Mouse (Mus musculus) ES-Bruce4 (cell line): ENCODE measurements around the gene Pdk4. TPM values are rescaled to one million over a fixed set of nuclear protein-coding genes. Genes with fewer than 3 reads are reported as not detected.

Experiments
- H3K27ac ChIP-seq: 2 replicates; pipeline ENCODE4 v1.5.1; 2012; ENCODE audit warnings: low read length, inconsistent platforms; ENCODE audit not compliant: insufficient read depth
- H3K27me3 ChIP-seq: 2 replicates; pipeline ENCODE4 v1.6.1; 2012; ENCODE audit warnings: mild to moderate bottlenecking, low read length, inconsistent platforms; ENCODE audit not compliant: control insufficient read depth, poor library complexity, insufficient read depth, severe bottlenecking
- H3K36me3 ChIP-seq: 2 replicates; pipeline ENCODE4 v1.6.1; 2012; ENCODE audit warnings: inconsistent platforms, mild to moderate bottlenecking, low read length, moderate library complexity; ENCODE audit not compliant: control insufficient read depth, poor library complexity, insufficient read depth, severe bottlenecking
- H3K4me1 ChIP-seq: one replicate; pipeline ENCODE4 v1.8.1; 2011; ENCODE audit warnings: low read length; ENCODE audit not compliant: control insufficient read depth, insufficient read depth
- H3K4me3 ChIP-seq: 2 replicates; pipeline ENCODE4 v1.5.1; 2011; ENCODE audit warnings: low read depth, mild to moderate bottlenecking, low read length
- H3K9ac ChIP-seq: 2 replicates; pipeline ENCODE4 v1.6.1; 2012; ENCODE audit warnings: low read depth, mild to moderate bottlenecking, inconsistent platforms; ENCODE audit not compliant: poor library complexity, severe bottlenecking
- H3K9me3 ChIP-seq: replicated peaks from 2 replicates; pipeline ENCODE4 v1.6.1; 2012; ENCODE audit warnings: mild to moderate bottlenecking, low read length, inconsistent platforms; ENCODE audit not compliant: control insufficient read depth, poor library complexity, insufficient read depth, severe bottlenecking
- CTCF ChIP-seq: IDR thresholded peaks from one replicate; pipeline ENCODE4 v1.8.1; 2011; ENCODE audit warnings: low read depth, low read length
- EP300 ChIP-seq: IDR thresholded peaks from 2 replicates; pipeline ENCODE4 v1.6.1; 2011; ENCODE audit warnings: low read depth, low read length; ENCODE audit not compliant: insufficient read depth
- POLR2A ChIP-seq: IDR thresholded peaks from one replicate; pipeline ENCODE4 v1.8.1; 2011; ENCODE audit warnings: low read length; ENCODE audit not compliant: insufficient read depth
- polyA plus RNA-seq: library from polyadenylated mRNA; stranded (reverse); fragments of >200 nt; gene quantifications from 2 replicates; pipeline ENCODE4 v1.2.4, GENCODE M21; 2011; ENCODE audit warnings: low read depth; ENCODE audit not compliant: missing spikeins, insufficient read depth, insufficient read length

Gene Pdk4
- polyA plus RNA-seq, 1 experiment: 13.1 TPM

- H3K4me3 ChIP-seq: no peak overlapping the region
- H3K36me3 ChIP-seq: no peaks in the 10 kb centered on the region
- no peak overlapping the region for H3K27ac ChIP-seq
- TF ChIP-seq EP300 (no peak), POLR2A (no peak), CTCF (no peak)
- H3K27me3 ChIP-seq: no peaks in the 10 kb centered on the region; the same call in 1 of the 2 replicates
- no peak overlapping the region for H3K9ac ChIP-seq
- peaks cover 10% of the 10 kb centered on the region for H3K9me3 ChIP-seq
- no peaks in the 10 kb centered on the region for H3K4me1 ChIP-seq
Measured at GRCm38 (mm10) chr6:5455836-5456235, 40.3 kb downstream of the Pdk4 start.

- H3K27me3 ChIP-seq: no peaks in the 10 kb centered on the region; the same call in 1 of the 2 replicates
- no peak overlapping the region for H3K27ac ChIP-seq
- no peaks in the 10 kb centered on the region for H3K4me1 ChIP-seq
- H3K9me3 ChIP-seq: peaks cover 10% of the 10 kb centered on the region
- TF ChIP-seq EP300: no peak
- TF ChIP-seq CTCF: no peak
- TF ChIP-seq POLR2A: no peak
- no peak overlapping the region for H3K4me3 ChIP-seq
- H3K36me3 ChIP-seq: no peaks in the 10 kb centered on the region
- no peak overlapping the region for H3K9ac ChIP-seq
Measured at GRCm38 (mm10) chr6:5449878-5450277, 46.2 kb downstream of the Pdk4 start.

- H3K9ac ChIP-seq: no peak overlapping the region
- H3K27me3 ChIP-seq: no peaks in the 10 kb centered on the region
- no peak overlapping the region for H3K4me3 ChIP-seq
- TF ChIP-seq EP300 (no peak), CTCF (no peak), POLR2A (no peak)
- H3K36me3 ChIP-seq: no peaks in the 10 kb centered on the region
- H3K4me1 ChIP-seq: peaks cover 4% of the 10 kb centered on the region
- H3K9me3 ChIP-seq: 0 out of 2 replicates have a peak, but pooled peaks cover under 1% of the 10 kb centered on the region
- no peak overlapping the region for H3K27ac ChIP-seq
Measured at GRCm38 (mm10) chr6:5448396-5448795, 47.7 kb downstream of the Pdk4 start.

- Histone ChIP-seq H3K36me3 (no peaks in the 10 kb centered on the region), H3K9ac (no peak overlapping the region), H3K9me3 (no peaks in the 10 kb centered on the region), H3K27ac (peak overlapping the region; percentile 43), H3K27me3 (no peaks in the 10 kb centered on the region), H3K4me3 (no peak overlapping the region), H3K4me1 (peaks cover 4% of the 10 kb centered on the region)
- TF ChIP-seq POLR2A: no peak
Measured at GRCm38 (mm10) chr6:5447546-5447945, 48.6 kb downstream of the Pdk4 start.

GRCm38 (mm10) chr6:5447013-5447412 is 49.1 kb downstream of the Pdk4 start:
- H3K27me3 ChIP-seq: no peaks in the 10 kb centered on the region
- no peak overlapping the region for H3K4me3 ChIP-seq
- H3K9me3 ChIP-seq: no peaks in the 10 kb centered on the region
- peak overlapping the region; percentile 64 for H3K27ac ChIP-seq
- no peak overlapping the region for H3K9ac ChIP-seq
- no peaks in the 10 kb centered on the region for H3K36me3 ChIP-seq
- H3K4me1 ChIP-seq: peaks cover 4% of the 10 kb centered on the region
- TF ChIP-seq CTCF (no peak), POLR2A (no peak), EP300 (no peak)

DNA sequence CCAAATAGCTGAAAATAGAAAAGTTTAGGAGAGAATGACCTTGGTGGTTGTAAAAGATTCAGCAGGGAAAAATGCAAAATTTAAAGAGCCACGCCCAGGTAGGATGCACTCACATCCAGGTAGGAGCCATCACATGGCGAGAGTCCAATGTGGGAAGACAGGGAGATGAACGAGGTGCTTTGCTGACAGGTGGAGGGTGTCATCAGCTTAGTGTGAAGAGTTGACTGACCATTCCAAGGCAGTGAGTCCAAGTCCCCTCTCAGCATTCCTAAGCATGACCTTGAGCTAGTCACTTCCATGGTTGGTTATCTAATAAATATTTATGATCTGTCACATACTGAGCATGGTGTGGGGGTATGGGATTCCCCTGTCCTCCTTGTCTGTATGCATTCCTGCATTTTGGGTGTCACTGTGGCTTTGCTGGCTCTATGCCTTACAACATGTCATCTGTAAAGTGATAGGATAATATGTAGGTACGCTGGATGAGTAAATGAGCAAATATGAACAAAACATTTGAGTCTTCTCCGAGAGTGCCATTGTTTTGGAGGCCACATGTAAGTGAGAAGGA is 51.7 kb downstream of the Pdk4 start:
- Histone ChIP-seq H3K9me3 (0 out of 2 replicates have a peak, but pooled peaks cover 2% of the 10 kb centered on the region), H3K36me3 (no peaks in the 10 kb centered on the region), H3K27ac (no peak overlapping the region), H3K4me1 (peaks cover 4% of the 10 kb centered on the region), H3K4me3 (no peak overlapping the region), H3K27me3 (no peaks in the 10 kb centered on the region), H3K9ac (no peak overlapping the region)
- TF ChIP-seq EP300 (no peak), CTCF (no peak), POLR2A (no peak)
